Mouse (Mus musculus) thymus, postnatal 4 days (tissue): Measurements from ENCODE around the gene Gm20388.

ENCODE experiments used
- DNase-seq: peaks from one replicate; pipeline ENCODE4 v3.0.0; 2021

The Gm20388 gene

DNA sequence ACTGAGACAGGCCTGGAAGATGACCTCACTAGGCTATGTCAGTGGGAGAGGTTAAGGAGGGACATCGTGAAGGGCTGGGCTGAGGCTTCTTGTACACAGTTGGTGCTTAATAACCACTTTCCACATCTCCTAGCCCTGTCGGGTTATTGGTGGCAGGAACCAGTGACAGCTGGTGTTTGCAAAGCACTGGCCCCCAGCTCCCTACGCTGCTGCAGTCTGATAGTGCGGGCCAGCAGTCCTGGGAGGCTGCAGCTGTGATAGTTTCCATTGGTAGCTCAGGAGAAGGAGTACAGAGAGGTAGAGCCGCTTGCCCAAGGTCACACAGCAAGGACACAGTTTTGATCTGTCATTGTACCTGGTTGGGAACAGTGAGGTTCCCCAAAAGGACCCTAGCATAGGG lies 2391.2 kb downstream of the Gm20388 start:
- no peak for DNase-seq

DNA sequence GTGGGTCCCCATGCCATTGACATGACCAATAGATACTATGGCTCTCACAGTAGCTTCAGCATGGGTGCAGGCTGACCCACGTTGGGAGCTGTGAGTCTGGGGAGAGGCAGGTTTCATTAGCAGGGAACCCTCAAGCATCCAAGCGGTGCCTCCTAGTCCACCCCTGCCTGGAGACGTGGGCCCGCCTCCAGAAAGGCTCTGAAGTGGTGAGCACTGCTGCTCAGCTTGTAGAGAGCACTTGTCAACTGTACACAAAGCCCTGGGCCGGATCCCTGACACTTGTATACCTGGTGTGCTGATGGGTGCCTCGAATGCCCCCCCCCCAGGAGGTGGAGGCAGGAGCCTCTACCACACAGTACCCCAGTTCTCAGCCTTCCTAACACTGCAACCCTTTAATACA lies 2392.8 kb downstream of the Gm20388 start:
- no peak for DNase-seq

DNA sequence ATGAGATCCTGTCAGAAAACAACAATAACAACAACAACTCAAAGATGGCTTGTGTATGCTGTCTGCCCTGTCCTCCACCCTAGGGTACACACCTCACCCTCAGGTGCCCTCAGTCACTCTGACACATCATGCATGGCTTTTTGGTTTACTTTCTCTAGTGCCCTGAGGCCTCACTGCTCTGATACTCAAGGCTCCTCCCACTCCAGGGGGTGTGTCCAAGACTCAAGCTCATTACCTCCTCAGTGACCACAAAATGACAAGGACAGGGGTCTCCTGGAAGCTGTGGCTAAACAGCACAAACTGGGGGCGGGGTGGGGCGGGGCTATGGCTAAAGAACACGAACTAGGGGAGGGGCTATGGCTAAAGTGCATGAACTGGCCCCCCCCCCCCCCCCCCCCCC lies 2393.4 kb downstream of the Gm20388 start:
- no peak for DNase-seq

DNA sequence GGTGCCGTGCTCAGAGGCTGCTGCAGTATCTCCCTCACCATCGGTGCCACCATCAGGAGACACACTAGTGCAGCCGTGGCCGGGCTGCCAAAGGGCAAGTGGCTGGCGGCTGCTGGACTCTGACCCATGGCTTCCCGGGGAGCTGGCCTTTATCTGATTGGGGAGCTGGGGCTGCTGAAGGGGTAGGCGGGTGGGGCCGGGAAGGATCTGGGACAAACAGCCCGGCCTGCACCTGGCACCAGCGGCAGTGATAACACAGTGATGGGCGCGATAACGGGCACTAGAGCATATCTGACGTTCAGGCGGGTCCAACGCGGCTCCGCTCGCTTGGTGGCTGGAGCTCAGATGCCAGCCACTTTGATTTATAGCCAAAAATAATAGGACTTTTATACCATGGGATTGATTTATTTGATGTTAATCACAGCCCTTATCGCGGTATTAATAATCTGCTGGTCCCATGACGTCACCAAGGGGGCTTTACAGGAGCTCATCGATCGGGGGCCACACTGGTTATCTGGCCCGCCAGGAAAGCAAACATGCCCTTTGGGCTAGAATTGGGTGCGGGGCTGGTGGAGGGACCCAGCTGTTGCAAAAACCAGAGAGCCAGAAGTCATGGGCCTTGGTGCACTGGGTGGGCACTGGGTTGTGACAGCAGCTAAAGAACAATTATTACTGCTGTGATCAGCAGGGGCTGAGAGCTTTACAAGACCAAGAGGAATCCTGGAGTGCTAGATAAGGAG lies 2396.2 kb downstream of the Gm20388 start:
- DNase-seq, result no peak

DNA sequence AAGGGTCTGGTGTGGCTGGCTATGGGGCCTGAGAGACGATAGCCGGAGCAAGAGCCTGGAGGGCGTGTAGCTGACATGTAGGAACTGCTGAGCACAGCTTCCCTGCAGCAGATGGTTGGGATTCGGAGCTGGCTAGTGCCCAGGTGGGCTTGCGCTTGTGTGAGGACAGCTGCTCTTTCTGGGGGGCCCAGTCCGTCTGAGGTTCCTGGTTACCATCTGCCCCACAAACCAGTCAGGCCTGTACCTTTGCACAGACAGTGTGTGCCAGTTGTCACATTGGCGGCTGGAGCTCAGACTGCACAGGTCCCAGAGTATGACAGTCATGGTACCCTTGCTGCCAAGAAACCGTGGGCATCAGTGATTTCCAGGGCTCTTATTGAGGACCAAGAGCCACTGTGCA lies 2397.2 kb downstream of the Gm20388 start:
- no peak for DNase-seq

DNA sequence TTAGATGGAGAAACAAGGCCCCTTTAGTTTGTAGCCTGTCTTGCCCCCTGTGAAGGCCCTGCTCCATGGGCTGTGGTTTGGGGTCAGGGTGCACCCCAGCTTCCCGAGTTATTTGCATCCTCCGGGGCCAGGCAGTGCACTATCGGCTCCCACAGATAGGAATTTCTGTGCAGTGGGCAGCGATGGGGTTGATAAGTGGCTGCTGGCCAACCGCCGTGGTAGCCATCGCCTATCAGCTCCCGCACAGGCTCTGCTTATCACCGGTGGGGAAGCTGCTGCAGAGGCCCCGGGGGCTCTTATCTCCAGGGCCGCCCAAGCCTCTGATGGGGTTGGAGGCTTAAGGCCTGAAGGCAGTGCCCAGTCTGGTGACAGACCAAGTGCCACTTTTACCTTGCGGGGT lies 2398.6 kb downstream of the Gm20388 start:
- DNase-seq, result no peak

DNA sequence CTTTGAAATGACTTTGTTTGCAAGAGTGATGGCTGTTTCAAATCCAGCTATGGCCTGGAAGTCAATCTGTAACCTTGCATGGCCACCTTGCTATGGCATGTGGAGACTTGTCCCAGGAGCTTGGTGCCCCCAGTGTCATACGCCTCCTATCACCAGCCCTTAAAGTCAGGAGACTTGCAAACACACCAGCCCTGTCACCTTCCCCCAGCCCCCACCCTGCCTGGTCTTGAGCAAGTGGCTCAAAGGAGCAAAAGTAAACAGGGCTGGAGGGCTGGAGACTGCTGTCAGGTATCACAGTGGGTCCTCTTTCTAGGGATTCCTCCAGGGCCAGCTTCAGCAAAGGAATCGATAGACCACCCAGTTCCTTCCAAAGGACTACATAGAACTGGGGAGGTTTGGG lies 2400.5 kb downstream of the Gm20388 start:
- DNase-seq, result no peak

DNA sequence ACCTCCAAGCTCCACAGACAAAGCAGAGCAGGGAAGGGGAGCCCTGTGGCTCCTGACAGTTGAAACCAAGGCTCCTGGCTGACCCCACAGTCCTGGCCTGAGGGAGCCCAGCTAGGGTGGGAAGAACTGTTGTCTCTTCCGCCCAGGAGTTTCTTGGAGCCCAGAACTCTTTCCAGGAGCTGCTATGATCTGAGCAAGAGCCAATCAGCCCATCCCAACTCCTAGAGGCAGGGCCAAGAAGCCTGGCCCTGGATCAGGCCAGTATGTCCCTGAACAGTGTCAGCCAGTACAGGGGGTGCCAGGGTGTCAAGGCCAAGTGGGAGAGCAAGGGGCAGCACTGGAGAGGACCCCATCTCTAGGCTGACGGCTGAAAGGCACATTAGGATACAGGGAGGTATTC lies 2401.9 kb downstream of the Gm20388 start:
- DNase-seq, result no peak

DNA sequence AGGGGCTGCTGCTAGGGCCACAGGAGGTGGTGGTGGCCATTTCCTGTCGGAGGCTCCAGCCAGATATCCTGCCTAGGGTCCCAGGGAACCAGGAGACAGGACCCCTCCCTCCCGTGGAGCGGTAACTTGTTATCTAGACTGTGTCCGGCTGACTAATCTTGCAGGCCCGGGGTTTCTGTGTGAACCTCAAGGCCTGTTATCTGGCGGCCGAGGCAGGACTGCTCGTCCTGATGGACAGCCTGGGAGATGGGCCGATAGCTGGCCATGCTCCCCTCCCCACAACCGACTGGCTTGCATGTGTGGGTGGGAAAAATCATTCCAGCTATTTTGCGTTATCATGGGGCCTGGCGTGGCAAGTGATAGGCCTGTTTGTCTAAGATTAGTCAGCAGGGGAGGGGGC lies 2402.7 kb downstream of the Gm20388 start:
- no peak for DNase-seq

DNA sequence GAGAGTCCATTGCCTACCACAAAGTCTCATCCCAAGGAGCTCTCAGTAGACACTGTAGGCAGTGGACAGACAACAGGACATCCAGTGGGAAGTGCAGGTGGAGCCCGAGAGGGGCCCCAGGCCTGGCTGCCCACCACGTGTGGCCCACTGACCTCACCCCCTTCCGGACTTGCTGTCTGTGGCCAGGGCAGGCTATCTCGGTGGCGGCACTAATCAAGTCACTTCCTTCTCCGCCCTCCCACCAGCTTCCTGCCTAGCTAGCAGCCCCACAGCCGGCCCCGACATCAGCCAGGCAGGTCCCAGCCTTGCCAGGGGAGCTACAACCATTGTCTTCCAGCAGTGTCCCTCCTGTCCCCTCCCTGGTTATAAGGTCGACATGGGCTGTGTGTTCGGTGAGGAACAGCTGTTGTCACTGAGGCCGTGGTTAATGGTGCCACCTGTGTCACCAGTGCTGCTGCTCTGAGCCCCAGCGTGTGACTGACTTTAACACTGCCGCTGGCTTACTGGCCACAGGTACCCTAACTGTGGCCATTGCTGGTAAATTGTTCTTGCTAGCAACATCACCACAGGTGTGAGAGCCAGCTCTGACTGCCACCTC lies 2404.4 kb downstream of the Gm20388 start:
- no peak for DNase-seq

DNA sequence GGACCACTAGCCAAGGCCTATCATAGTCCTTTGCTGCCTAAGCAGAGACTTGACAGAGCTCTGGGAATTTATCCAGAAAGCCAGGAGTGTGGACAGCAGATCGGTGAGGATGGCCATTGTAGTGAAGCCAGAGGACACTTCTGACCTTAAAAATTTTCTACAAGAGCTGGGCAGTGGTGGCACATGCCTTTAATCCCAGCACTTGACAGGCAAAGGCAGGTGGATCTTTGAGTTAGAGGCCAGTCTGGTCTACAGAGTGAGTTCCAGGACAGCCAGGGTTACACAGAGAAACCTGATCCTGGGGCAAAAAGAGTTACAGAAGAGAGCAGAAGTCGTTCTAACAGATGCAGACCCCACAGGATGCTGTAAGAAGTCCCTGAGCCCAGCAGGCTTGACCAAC lies 2405.8 kb downstream of the Gm20388 start:
- no peak for DNase-seq

DNA sequence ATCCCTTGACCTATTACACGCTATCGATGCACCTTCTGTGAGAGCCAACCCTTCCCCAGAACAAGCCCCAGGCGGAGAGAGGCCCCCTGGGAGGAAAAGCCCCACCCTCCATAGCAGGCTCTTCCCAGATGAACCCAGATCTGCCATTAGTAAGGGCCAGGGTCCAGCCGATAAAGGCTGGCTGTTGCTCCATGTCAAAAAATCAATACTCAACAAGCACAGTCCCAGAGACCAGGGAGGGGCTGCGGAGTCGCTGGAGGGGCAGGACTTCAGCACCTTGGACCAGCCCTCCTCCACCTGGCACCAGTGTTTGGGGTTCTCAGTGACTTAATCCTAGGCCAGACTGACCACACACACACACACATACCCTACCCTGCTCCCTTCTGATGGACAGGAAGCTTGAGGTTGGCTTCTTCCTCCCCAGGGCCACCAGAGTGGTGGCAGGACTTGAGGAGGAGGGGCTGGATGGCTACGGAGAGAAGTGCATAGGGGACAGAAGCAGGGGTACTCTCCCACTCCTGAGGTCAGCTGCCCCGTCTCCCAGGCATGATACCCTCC lies 2407.4 kb downstream of the Gm20388 start:
- DNase-seq, result no peak

DNA sequence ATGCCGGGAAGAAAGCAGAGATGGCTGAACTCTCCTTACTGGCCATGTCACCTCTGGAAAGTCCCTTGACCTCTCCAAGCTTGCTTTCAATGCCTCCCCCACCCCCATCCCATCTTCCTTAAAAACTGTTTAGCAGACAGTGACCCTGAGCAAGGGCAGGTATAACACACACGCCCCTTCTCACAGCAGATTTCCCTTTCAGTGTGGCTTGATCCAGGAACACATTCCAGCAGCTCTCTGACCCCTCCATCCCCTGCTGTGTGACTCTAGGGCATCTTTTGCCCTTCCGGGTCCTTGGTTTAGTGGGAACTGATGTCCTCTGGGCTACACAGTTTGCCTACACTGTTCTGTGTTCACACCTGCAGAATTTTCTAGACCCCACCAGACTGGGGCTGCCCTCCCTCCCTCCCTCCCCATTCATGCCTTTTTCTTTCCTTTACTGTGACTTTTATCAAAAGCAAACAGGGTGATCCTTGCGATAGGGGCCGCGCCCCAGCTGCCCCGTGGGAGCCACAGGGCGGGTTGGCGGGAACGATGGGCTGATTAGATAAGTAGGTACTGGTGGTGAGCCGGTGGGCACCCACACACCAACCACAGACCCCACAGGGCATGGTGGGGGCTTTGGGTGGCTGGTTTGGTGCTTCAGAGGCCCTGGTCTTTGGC lies 2408.5 kb downstream of the Gm20388 start:
- DNase-seq, result no peak

DNA sequence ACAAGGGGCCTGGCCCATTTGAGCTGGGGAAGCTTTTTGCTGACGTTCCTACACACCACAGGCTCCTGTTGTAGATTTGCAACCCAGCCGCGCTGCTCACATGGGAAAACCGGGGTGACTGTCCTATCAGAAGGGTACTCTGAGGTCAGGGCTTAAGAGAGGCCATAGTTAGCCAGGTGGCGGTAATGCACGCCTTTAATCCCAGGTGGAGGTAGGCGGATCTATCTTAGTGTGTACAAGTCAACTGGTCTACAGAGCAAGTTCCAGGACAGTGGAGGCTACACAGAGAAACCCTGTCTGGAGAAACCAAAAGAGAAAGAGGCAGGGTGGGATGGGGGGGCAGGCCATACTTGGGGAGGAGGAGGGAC lies 2409.1 kb downstream of the Gm20388 start:
- DNase-seq, result no peak

DNA sequence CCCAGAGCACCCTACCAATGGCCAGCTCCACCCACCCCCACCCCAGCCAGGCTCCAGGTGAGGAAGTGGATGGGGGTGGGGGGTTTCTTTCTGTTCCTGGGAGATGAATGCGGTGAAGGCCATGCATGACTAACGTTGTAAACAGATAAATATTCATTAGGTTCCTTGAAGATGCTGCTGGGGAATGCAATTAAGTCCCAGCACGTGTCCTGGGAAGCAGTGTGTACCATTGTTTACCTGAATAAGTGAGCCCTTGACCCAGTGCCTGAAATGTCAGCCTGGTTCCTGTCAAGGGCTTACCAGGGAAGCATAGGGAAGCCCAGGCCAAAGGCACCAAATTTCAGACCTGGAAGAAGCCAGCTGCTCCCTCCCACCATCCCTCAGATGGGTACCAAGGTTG lies 2409.9 kb downstream of the Gm20388 start:
- DNase-seq, result no peak

DNA sequence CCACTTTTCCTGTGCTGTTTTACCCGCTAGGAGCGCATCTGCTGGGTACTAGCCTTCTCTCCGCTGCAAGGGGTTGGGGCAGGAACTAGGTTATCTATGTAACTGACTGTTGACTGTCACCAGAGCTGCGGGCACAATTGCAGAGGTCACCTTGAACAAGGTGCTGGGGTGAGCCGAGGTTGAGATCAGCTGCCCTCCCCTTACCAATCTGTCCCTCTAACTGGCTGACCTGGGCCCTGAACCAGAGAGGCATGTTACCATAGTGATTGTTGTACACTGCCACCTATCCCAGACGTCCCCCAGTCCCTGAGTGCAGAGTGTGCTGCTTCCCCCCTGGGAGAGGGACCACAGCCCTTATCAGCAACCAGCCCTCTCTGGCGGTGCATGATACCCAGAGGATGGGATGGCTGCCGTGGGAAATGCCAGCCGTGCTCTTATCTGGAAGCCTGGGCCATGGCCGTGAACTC lies 2410.8 kb downstream of the Gm20388 start:
- no peak for DNase-seq

DNA sequence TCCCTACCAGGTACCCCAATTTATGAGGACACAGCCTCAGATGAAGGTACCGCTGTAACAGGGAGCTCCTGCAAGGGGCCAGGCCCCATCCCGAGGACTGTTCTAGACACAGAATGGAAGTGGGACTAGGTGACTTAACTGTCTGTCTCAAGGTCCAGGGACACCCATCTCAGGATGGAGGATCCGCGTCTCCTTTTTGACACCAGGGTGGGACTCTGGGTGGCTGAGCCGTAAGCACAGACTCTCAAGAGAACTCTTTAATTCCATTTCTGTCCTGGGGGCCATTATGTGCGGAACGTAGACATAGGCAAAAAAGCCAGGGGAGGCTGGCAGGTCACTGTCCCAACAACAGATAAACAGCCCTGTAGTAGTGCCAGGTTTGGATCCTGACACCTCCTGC lies 2411.5 kb downstream of the Gm20388 start:
- DNase-seq, result no peak

DNA sequence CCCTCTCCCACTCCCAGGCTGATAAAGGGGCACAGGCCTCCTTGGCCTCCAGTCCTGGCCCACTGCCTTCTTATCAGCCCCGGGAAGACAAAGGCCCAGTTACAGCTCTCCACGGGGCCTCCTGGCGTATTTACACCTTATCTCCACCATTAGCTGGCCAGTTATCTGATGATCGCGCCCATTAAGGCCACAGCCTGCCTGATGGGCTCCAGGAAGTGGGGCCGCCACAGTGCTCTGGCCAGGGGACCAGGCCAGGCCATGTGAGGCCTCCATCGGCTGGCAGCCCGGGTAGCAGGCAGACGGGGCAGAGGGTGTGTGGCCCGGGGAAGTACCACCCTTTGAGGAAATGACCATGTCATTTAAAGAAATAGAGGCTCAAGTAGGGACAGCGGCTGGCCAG lies 2412.2 kb downstream of the Gm20388 start:
- DNase-seq, result no peak

DNA sequence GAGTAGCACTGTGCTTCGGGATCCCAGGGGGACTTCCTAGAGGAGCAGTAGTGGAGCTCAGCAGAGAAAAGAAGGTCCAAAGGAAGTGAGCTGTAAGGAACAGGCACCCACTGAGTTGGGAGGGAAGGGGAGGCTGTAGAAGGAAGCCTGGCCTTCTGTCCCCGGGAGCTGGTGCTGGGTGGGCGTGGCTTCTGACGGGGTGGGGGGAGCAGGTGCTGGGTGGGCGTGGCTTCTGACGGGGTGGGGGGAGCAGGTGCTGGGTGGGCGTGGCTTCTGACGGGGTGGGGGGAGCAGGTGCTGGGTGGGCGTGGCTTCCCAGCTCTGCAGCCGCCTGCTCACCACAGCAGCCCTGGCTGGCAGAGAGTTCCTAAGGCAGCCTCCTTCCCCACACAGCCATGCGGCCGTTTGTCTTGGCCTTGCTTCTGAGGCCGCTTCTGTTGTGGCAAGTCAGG lies 2413.3 kb downstream of the Gm20388 start:
- DNase-seq, result peak; percentile 78

DNA sequence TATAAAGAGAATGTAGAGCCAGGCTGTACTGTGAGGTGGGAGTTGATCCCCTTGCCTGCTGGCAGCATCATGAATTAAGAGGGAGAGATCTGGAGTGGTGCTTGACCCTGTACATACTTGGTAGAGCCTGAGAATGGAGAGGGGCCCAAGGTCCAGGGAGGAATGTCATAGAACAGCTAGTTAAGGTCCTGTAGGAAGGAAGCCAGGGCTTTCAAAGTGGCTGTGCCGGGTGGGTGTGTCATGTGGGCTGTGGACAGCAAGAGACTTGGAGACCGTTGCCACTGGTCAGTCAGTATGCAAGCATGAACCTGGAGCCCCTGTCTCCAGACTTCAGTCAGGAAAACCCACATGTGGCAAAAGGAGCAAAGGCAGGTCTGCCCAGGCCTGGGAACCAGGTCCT lies 2414.6 kb downstream of the Gm20388 start:
- DNase-seq, result no peak

DNA sequence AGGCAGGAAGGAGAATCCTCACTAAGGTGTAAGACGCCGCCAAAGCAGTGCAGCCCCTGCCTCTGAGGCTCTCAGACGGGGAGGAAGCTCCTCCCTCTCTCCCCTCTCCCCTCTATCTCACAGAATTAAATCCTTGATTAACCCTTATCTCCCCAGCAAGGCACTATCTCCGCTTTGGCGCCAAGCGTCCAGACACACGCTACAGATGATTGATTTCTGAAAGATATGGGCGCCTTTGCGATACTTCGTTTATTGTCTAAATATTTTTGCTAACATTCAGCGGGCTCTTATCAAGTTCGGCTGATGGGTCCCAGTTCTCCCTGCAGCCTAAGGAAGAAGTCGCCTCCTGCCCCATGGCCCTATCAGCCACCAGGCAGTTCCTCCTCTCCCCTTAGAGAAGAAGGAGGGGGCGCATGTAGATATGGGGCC lies 2415.5 kb downstream of the Gm20388 start:
- no peak for DNase-seq

DNA sequence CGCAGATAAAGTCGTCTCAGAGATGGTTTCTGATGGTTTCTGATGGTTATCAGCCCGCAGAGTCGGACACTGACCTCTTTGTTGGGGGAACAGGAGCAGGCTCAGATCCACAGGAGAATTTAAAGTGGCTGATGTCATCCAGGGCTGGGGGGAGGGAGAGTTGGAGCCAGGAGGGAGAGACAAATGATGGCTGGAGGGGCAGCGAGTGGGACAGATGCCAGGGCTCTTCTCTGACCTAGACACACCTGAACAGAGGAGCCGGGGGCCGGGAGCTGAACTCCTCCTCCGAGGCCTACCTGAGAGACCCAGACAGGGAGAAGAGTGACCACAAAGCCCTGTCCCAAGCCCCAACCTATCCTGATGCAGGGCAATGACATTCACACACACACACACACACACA lies 2418.4 kb downstream of the Gm20388 start:
- DNase-seq, result no peak

DNA sequence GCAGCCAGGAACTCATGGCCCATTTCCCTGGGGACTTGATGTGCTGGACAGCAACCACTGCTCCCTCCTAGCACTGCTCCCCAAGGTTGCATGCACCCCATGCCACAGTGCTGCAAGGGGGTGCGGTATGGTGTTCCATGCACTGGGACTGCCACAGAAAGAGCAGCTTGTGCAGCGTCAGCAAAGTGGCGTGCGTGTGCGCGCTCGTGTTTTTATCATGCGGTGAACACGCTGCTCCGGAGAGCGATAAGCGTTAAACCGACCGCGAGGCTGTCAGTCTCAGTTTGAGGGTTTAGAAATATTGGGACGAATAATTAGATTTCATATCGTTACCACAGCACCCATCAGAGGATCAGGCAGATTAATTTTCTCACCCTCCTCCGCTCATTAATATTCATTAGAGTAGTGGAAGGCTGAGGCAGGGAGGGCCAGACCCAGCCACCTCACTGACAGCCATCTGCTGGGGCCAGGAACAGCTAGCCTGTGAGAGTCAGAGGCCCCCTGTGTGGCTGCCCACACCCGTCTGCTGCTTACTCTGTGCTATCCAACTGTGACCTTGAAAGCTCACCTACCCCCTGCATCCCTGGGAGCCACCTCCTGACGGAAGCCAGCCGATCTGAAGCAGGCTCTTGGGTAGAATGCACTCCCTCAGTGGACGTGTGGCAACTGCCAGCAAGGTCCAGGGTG lies 2419.1 kb downstream of the Gm20388 start:
- no peak for DNase-seq
